In genomic region chr4:148772658-148773057, GRCm38 (mm10) we compare ENCODE assay signal across 14 mouse cellular contexts.
"Had no signal": no experiment of that assay in that cellular context is flagged by ENCODE, and none has a peak within 500 bp of the region (broad histone marks: within the 10 kb centered on the region; RNA-seq: fewer than 3 reads in every experiment).

No protein-coding gene starts in this region.

- H3K4me1 ChIP-seq: liver, embryonic 12.5 days had no signal

- H3K27ac ChIP-seq: layer of hippocampus, adult 2 months; left cerebral cortex, adult 2 months; limb, embryonic 15.5 days; liver, embryonic 12.5 days; midbrain, embryonic 12.5 days had no signal

- DNase-seq: kidney, adult 11 months; kidney, postnatal 10 days; kidney, postnatal 4 days; lung, embryonic 14.5 days; lung, postnatal 10 days; right cerebral cortex, adult 18-20 months; right cerebral cortex, postnatal 4 days; thymus, postnatal 14 days had no signal

- H3K4me3 ChIP-seq: layer of hippocampus, adult 2 months; left cerebral cortex, adult 2 months; limb, embryonic 15.5 days; liver, embryonic 12.5 days; midbrain, embryonic 12.5 days had no signal

- H3K36me3 ChIP-seq: limb, embryonic 15.5 days; liver, embryonic 12.5 days; midbrain, embryonic 12.5 days had no signal

- H3K9ac ChIP-seq: limb, embryonic 15.5 days; liver, embryonic 12.5 days; lung, embryonic 14.5 days; midbrain, embryonic 12.5 days had no signal

- H3K4me2 ChIP-seq: limb, embryonic 15.5 days; liver, embryonic 12.5 days; lung, embryonic 14.5 days had no signal

- ATAC-seq: liver, embryonic 12.5 days; midbrain, embryonic 16.5 days had no signal

- H3K9me3 ChIP-seq: limb, embryonic 15.5 days; liver, embryonic 12.5 days; midbrain, embryonic 12.5 days had no signal
